Mouse (Mus musculus) kidney, adult 2 months (tissue): ENCODE results near the gene Secisbp2l. TPM values are rescaled to one million over a fixed set of nuclear protein-coding genes. Genes with fewer than 3 reads are reported as not detected.

ENCODE experiments used
- DNase-seq: peaks from one replicate; pipeline ENCODE4 v3.0.0; 2021
- H3K27ac ChIP-seq: fragments of 200-500 bp; 2 replicates; pipeline ENCODE4 v1.5.1; 2012; ENCODE audit warnings: low read depth, low read length, control low read depth, inconsistent platforms; ENCODE audit not compliant: insufficient read depth
- H3K27me3 ChIP-seq: fragments of 200-500 bp; replicated peaks from 2 replicates; pipeline ENCODE4 v1.6.1; 2012; ENCODE audit warnings: mild to moderate bottlenecking, moderate library complexity, low read length, inconsistent platforms; ENCODE audit not compliant: control insufficient read depth, insufficient read depth
- H3K36me3 ChIP-seq: fragments of 200-500 bp; 2 replicates; pipeline ENCODE4 v1.6.1; 2012; ENCODE audit warnings: mild to moderate bottlenecking, moderate library complexity, low read length, inconsistent platforms; ENCODE audit not compliant: control insufficient read depth, insufficient read depth
- H3K4me1 ChIP-seq: fragments of 200-500 bp; 2 replicates; pipeline ENCODE4 v1.6.1; 2011; ENCODE audit warnings: low read length; ENCODE audit not compliant: control insufficient read depth, insufficient read depth
- H3K4me3 ChIP-seq: fragments of 200-500 bp; 2 replicates; pipeline ENCODE4 v1.5.1; 2011; ENCODE audit warnings: mild to moderate bottlenecking, low read depth, low read length, control low read depth; ENCODE audit not compliant: insufficient read depth
- CTCF ChIP-seq: fragments of 200-500 bp; conservative IDR thresholded peaks from 2 replicates; pipeline ENCODE4 v1.5.1; 2011; ENCODE audit warnings: low read depth, mild to moderate bottlenecking, control low read depth, low read length, moderate library complexity, mixed read lengths; ENCODE audit not compliant: insufficient read depth, insufficient read length
- POLR2A ChIP-seq: fragments of 200-500 bp; IDR thresholded peaks from one replicate; pipeline ENCODE4 v1.6.1; 2011; ENCODE audit warnings: low read depth, low read length, control low read depth
- WGBS: fragments of 180-500 bp; shearing (Covaris S2); methylation state at CpG from one replicate; pipeline ENCODE4 v1.1.7; 2018; 5-methylcytosine and 5-hydroxymethylcytosine counted together
- polyA plus RNA-seq: library from polyadenylated mRNA; depleted of rRNA; stranded (reverse); fragments of >200 nt; gene quantifications from 2 replicates; pipeline ENCODE4 v1.2.3, GENCODE M21; 2012; rRNA removed

The Secisbp2l gene
- polyA plus RNA-seq: 12.6 and 14.6 TPM in 2 replicates

DNA sequence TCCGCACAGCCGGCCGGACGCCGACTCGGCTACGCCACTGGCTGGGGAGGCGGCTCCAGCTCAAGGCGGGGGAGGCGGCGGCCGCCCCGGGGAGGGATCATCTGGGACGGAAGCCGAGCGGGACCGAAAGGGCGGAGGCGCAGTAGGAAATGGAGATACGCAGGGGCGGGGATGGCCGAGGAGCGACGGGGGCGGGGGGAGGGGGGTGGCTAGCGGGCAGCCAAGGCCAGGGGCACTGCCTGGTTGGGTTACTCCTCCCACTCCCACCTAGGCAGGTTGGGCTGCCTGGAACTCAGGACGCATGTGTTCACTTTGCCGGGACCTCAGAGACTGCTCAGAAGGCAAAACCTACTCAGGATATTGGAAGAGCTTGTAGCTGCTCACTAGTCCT is at the start of gene Secisbp2l:
Gene Secisbp2l, minus strand, starts transcription at position 152 of the 391 bp plus-strand sequence.
- H3K36me3 ChIP-seq: no peaks in the 10 kb centered on the region; the same call in 1 of the 2 replicates
- H3K4me1 ChIP-seq: peaks cover 22% of the 10 kb centered on the region
- peak within 1 kb of the TSS; percentile 96 for H3K4me3 ChIP-seq
- TF ChIP-seq POLR2A (peak; percentile 41), CTCF (no peak)
- WGBS: under 1% methylated on average over 28 of the region's 28 CpGs
- H3K27ac ChIP-seq: peak within 1 kb of the TSS; percentile 82
- DNase-seq: peak; percentile 97
- H3K27me3 ChIP-seq: no peaks in the 10 kb centered on the region

DNA sequence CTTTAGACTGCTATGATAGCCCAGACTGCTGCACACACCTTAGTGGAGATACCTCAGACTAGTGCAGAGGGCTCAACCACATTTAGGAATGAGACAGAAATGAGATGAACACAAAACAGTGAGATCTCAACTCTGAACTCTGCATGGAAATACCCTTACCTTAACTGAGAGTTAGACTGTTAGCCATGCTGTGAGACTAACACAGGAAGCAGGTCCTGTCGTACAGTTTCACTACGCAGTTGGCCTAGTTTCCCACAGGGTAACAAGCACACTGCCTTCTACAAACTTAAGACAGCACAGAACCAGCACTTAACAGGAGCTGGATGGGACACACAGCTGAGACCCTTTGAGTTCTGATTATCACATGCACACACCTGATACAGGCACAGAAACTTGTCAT is 47.3 kb upstream of the Secisbp2l start:
- TF ChIP-seq POLR2A: no peak
- Histone ChIP-seq H3K27me3 (no peaks in the 10 kb centered on the region), H3K4me3 (no peak overlapping the region), H3K27ac (no peak overlapping the region), H3K4me1 (no peaks in the 10 kb centered on the region), H3K36me3 (peaks cover 3% of the 10 kb centered on the region)
- 93% methylated on average over 2 of the region's 2 CpGs for WGBS
- no peak for DNase-seq

DNA sequence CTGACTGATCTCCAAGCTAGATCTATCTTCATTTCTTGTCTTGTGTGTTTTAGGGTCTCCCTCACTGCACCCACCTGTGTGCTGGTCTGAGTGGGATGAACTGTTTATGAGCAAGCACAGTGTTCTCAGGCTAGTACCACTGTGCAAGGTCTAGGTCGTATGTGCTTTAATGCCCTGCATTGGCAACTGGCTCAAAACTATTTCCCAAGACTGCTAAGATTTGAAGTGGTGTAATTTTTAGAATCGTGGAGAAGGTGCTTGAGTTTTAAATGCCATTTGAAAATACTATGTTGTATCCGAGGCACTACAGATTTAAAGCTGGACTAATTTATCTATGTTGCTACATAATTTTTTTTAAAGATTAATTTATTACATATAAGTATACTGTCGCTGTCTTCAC is 45.2 kb upstream of the Secisbp2l start:
- Histone ChIP-seq H3K36me3 (peaks cover 3% of the 10 kb centered on the region; the same call in 1 of the 2 replicates), H3K27ac (no peak overlapping the region)
- 91% methylated on average over 4 of the region's 4 CpGs for WGBS

DNA sequence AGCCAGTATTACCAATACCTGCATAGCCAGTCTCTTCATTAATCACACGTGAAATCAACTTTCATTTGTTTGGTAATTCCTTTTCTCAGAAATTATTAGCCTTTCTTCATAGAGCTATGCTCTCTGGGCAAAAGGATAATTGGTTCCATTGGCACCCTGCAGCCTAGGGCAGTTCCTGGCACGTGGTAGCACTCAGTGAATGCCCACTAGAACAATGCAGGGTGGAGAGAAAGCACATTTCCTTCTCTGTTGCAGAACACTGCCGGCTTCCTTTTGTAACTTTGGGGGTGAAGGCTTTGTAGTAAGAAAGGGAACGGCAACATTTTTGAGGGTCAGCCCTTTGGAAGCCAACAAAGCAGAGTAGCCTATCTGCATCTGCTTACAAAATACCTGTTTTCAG is 43.5 kb upstream of the Secisbp2l start:
- no peak overlapping the region for H3K27ac ChIP-seq
- H3K4me1 ChIP-seq: no peaks in the 10 kb centered on the region
- DNase-seq: no peak
- H3K4me3 ChIP-seq: no peak overlapping the region
- no peak for TF ChIP-seq CTCF
- no peak for TF ChIP-seq POLR2A
- peaks cover 3% of the 10 kb centered on the region; the same call in 1 of the 2 replicates for H3K36me3 ChIP-seq
- 69% methylated on average over 4 of the region's 4 CpGs for WGBS
- no peaks in the 10 kb centered on the region for H3K27me3 ChIP-seq

More for the DNA sequence above, 45.2 kb upstream of the Secisbp2l start:
- DNase-seq: no peak
- Histone ChIP-seq H3K4me1 (no peaks in the 10 kb centered on the region), H3K27me3 (no peaks in the 10 kb centered on the region), H3K4me3 (no peak overlapping the region)
- no peak for TF ChIP-seq CTCF

DNA sequence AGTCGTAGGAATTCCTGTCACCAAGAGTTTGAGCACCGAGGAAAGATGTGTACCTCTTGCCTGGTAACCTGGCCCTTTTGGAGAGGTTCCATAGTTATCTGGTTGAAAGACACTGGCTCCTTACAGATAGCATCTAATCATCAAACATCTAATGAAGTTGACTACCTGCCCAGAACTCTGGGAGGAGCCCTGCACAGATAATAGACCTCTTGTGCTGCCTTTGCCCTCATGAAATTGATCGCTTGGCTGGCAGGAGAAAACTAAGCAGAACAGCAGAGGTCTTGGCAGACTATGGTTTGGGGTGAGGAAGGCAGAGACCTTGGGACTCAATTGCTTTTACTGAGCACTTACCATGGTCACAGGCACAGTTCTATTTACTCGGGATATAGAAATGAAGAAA is 37.7 kb upstream of the Secisbp2l start:
- Histone ChIP-seq H3K4me1 (no peaks in the 10 kb centered on the region), H3K27ac (no peak overlapping the region), H3K27me3 (no peaks in the 10 kb centered on the region), H3K4me3 (no peak overlapping the region), H3K36me3 (no peaks in the 10 kb centered on the region)
- 84% methylated on average over 4 of the region's 4 CpGs for WGBS
- TF ChIP-seq CTCF: no peak
- no peak for TF ChIP-seq POLR2A
- DNase-seq: no peak

DNA sequence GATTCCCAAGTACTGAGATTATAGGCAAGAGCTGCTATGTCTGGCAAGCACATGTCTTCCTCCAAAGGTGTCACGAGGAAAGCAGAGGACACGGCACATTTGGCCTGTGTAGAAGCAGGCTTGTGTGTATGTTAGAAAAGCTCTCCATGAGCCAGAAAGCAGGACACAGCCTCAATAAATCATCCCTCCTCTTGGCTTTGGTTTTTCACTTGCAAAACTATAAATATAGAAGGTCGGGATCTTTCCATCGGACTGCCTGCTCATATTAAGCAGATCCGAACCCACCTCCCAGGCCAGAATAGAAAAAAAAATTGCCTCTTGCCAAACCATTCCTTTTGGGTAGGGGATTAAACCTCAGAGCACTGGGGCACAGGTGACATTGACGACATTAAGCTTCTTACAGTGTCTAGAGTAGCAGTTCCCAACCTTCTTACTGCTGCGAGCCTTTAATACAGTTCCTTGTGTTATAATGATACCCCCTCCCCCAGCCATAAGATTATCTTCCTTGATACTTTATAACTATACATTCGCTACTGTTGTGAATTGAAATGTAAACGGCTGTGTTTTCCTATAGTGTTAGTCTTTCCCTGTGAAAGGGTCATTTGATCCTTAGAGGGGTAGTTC is 31.4 kb upstream of the Secisbp2l start:
- no peak for DNase-seq
- 63% methylated on average over 9 of the region's 9 CpGs for WGBS

DNA sequence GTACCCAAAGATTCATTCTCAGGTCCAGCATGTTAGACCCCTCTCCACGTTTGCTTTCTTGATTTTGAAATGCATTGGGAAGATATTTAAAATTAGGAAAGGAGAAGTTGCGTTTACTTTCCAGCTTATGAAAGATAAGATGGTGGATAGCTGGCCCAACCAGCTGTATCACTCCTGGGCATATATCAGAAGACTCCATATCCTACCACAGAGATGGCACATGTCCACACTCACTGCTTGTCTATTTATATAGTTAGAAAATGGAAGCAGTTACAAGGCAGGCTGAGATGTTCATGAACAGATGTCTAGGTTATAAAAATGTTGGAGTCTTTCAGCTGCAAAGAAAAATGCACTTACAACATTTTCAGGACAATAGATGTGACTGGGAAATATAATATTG is 28.7 kb upstream of the Secisbp2l start:
- Histone ChIP-seq H3K27me3 (no peaks in the 10 kb centered on the region), H3K4me3 (no peak overlapping the region), H3K27ac (no peak overlapping the region), H3K36me3 (no peaks in the 10 kb centered on the region), H3K4me1 (no peaks in the 10 kb centered on the region)
- TF ChIP-seq POLR2A (no peak), CTCF (no peak)
- no peak for DNase-seq
- WGBS: 87% methylated on average over 2 of the region's 2 CpGs

More for the DNA sequence above, 31.4 kb upstream of the Secisbp2l start:
- no peaks in the 10 kb centered on the region for H3K4me1 ChIP-seq
- H3K36me3 ChIP-seq: no peaks in the 10 kb centered on the region
- no peaks in the 10 kb centered on the region for H3K27me3 ChIP-seq
- TF ChIP-seq CTCF: no peak
- no peak for TF ChIP-seq POLR2A
- no peak overlapping the region for H3K27ac ChIP-seq
- no peak overlapping the region for H3K4me3 ChIP-seq
